Mouse (Mus musculus): ENCODE measurements at regions not wholly inside any gene's neighbourhood (a gene's known extent, or its start where the extent isn't known, plus 50 kb on each side); places are given as distances from the start of the nearest gene placed in this dataset.

- TF ChIP-seq POLR2A (IDR thresholded peaks at IDR 0.05; ENCODE audit: low read depth, low read length) (no peak), CTCF (conservative IDR thresholded peaks at IDR 0.05; ENCODE audit: insufficient read depth, insufficient read length, low read depth, low read length) (no peak)
- Histone ChIP-seq H3K27me3 (replicated peaks; ENCODE audit: control insufficient read depth, insufficient read depth, low read length) (no peaks in the 10 kb centered on the region), H3K36me3 (ENCODE audit: control insufficient read depth, insufficient read depth, low read length) (no peaks in the 10 kb centered on the region), H3K27ac (ENCODE audit: insufficient read depth, low read depth, low read length) (no peak overlapping the region), H3K4me3 (ENCODE audit: insufficient read depth, low read depth, low read length) (no peak overlapping the region), H3K4me1 (ENCODE audit: control insufficient read depth, insufficient read depth, low read length) (no peaks in the 10 kb centered on the region)
- no peak for DNase-seq
Observed at GRCm38 (mm10) chr1:92386752-92387151, 86.9 kb downstream of the Ndufa10 start.

- Histone ChIP-seq H3K4me3 (ENCODE audit: insufficient read depth, low read depth, low read length) (no peak overlapping the region), H3K4me1 (ENCODE audit: control insufficient read depth, insufficient read depth, low read length) (no peaks in the 10 kb centered on the region), H3K27me3 (replicated peaks; ENCODE audit: control insufficient read depth, insufficient read depth, low read length) (no peaks in the 10 kb centered on the region), H3K36me3 (ENCODE audit: control insufficient read depth, insufficient read depth, low read length) (no peaks in the 10 kb centered on the region), H3K27ac (ENCODE audit: insufficient read depth, low read depth, low read length) (no peak overlapping the region)
- no peak for DNase-seq
- TF ChIP-seq CTCF (conservative IDR thresholded peaks at IDR 0.05; ENCODE audit: insufficient read depth, insufficient read length, low read depth, low read length): no peak
- no peak for TF ChIP-seq POLR2A (IDR thresholded peaks at IDR 0.05; ENCODE audit: low read depth, low read length)
Observed at GRCm38 (mm10) chr1:92384945-92385344, 88.7 kb downstream of the Ndufa10 start.

- H3K4me3 ChIP-seq (ENCODE audit: insufficient read depth, low read depth, low read length): no peak overlapping the region
- no peaks in the 10 kb centered on the region for H3K27me3 ChIP-seq (replicated peaks; ENCODE audit: control insufficient read depth, insufficient read depth, low read length)
- no peak for DNase-seq
- H3K4me1 ChIP-seq (ENCODE audit: control insufficient read depth, insufficient read depth, low read length): no peaks in the 10 kb centered on the region
- no peaks in the 10 kb centered on the region for H3K36me3 ChIP-seq (ENCODE audit: control insufficient read depth, insufficient read depth, low read length)
- WGBS: 77% methylated on average over 4 of the region's 4 CpGs
- no peak for TF ChIP-seq POLR2A (IDR thresholded peaks at IDR 0.05; ENCODE audit: low read depth, low read length)
- no peak for TF ChIP-seq CTCF (conservative IDR thresholded peaks at IDR 0.05; ENCODE audit: insufficient read depth, insufficient read length, low read depth, low read length)
- no peak overlapping the region for H3K27ac ChIP-seq (ENCODE audit: insufficient read depth, low read depth, low read length)
Observed at GRCm38 (mm10) chr1:92383749-92384148, 89.9 kb downstream of the Ndufa10 start.

DNA sequence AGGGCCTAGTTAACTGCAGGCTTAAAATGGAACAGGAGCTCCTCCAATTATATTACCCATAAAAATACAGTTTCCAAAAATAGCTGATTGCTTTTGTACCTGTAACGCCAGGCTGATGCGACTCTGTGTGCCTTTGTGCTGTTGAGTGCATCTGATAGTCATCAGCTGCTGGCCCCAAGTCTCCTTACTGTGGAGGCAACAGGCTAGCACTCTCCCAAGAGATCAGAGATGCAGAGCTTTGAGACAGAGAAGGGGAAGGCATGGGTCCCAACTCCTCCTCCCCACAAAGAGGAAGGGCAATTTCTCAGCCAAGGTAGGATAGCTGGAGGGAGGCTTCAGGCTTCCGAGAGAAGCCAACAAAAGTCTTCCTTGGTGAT, 94.2 kb downstream of the Ndufa10 start:
- Histone ChIP-seq H3K27me3 (replicated peaks; ENCODE audit: control insufficient read depth, insufficient read depth, low read length) (no peaks in the 10 kb centered on the region), H3K4me3 (ENCODE audit: insufficient read depth, low read depth, low read length) (no peak overlapping the region), H3K4me1 (ENCODE audit: control insufficient read depth, insufficient read depth, low read length) (no peaks in the 10 kb centered on the region), H3K27ac (ENCODE audit: insufficient read depth, low read depth, low read length) (no peak overlapping the region), H3K36me3 (ENCODE audit: control insufficient read depth, insufficient read depth, low read length) (no peaks in the 10 kb centered on the region)
- DNase-seq: no peak
- 43% methylated on average over 3 of the region's 3 CpGs for WGBS
- TF ChIP-seq POLR2A (IDR thresholded peaks at IDR 0.05; ENCODE audit: low read depth, low read length): no peak
- TF ChIP-seq CTCF (conservative IDR thresholded peaks at IDR 0.05; ENCODE audit: insufficient read depth, insufficient read length, low read depth, low read length): no peak

DNA sequence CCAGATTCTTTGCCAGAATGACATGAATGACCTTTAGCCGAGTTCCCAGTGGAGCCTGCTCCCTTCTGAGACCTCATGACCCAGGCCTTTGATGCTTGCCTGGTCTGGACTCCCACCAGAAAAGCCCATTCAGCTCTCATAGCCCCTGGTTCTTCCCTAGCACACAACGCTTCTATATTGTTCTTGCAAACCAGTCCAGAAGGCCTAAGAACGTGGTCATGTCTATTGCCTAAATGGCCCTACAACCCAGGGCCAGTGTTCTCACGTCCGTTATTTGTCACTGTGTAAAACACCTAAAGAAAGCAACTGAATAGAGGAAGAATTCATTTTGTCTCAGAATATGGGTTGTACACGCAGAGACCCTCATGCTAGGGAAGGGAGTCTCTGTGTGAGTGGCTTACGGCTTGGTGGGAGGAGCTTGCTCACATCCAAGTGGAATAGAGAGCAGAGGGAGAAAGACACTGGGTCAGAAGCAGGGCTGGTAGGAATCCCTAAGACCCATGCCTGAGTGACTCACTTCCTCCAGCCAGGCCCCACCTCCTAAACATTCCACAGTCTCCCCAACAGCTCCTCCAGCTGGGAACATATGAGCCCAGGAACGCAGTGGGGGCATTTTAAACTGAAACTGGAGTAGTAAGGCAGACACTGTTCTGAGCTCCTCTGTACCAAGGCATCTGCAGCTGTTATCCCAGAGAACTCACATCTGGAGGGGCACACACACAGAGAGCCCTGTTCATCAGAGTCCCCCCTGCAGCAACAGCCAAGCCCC, 94.7 kb downstream of the Ndufa10 start:
- H3K4me3 ChIP-seq (ENCODE audit: insufficient read depth, low read depth, low read length): no peak overlapping the region
- DNase-seq: peak; percentile 30
- no peaks in the 10 kb centered on the region for H3K27me3 ChIP-seq (replicated peaks; ENCODE audit: control insufficient read depth, insufficient read depth, low read length)
- TF ChIP-seq POLR2A (IDR thresholded peaks at IDR 0.05; ENCODE audit: low read depth, low read length) (no peak), CTCF (conservative IDR thresholded peaks at IDR 0.05; ENCODE audit: insufficient read depth, insufficient read length, low read depth, low read length) (no peak)
- WGBS: 65% methylated on average over 8 of the region's 8 CpGs
- no peaks in the 10 kb centered on the region for H3K36me3 ChIP-seq (ENCODE audit: control insufficient read depth, insufficient read depth, low read length)
- H3K27ac ChIP-seq (ENCODE audit: insufficient read depth, low read depth, low read length): no peak overlapping the region
- no peaks in the 10 kb centered on the region for H3K4me1 ChIP-seq (ENCODE audit: control insufficient read depth, insufficient read depth, low read length)

DNA sequence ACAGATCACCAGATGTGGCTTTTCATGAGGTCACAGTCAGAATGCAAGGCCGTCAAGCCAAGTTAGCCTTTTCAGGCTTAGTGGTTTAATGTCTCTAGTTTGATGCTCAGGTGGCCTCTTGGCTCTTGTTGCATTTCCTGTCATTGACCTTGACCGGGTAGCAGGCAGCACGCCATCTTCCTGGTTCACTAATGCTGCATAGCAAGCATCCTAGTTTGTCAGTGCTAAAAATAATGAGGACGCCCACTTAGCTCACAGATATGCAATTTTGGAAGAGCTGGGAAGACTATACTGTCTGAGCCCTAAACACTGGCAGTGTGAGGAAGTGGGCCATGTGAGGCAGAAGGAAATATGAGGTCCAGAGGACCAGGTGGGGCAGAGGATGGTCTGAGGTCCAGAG, 97.2 kb downstream of the Ndufa10 start:
- Histone ChIP-seq H3K4me3 (ENCODE audit: insufficient read depth, low read depth, low read length) (no peak overlapping the region), H3K4me1 (ENCODE audit: control insufficient read depth, insufficient read depth, low read length) (no peaks in the 10 kb centered on the region), H3K27me3 (replicated peaks; ENCODE audit: control insufficient read depth, insufficient read depth, low read length) (no peaks in the 10 kb centered on the region), H3K27ac (ENCODE audit: insufficient read depth, low read depth, low read length) (no peak overlapping the region), H3K36me3 (ENCODE audit: control insufficient read depth, insufficient read depth, low read length) (no peaks in the 10 kb centered on the region)
- TF ChIP-seq CTCF (conservative IDR thresholded peaks at IDR 0.05; ENCODE audit: insufficient read depth, insufficient read length, low read depth, low read length): no peak
- WGBS: 28% methylated on average over 4 of the region's 4 CpGs
- DNase-seq: peak; percentile 33

- no peak overlapping the region for H3K27ac ChIP-seq (ENCODE audit: insufficient read depth, low read depth, low read length)
- H3K36me3 ChIP-seq (ENCODE audit: control insufficient read depth, insufficient read depth, low read length): no peaks in the 10 kb centered on the region
- no peaks in the 10 kb centered on the region for H3K27me3 ChIP-seq (replicated peaks; ENCODE audit: control insufficient read depth, insufficient read depth, low read length)
- WGBS: 65% methylated on average over 5 of the region's 5 CpGs
- H3K4me1 ChIP-seq (ENCODE audit: control insufficient read depth, insufficient read depth, low read length): no peaks in the 10 kb centered on the region
- no peak overlapping the region for H3K4me3 ChIP-seq (ENCODE audit: insufficient read depth, low read depth, low read length)
- no peak for TF ChIP-seq POLR2A (IDR thresholded peaks at IDR 0.05; ENCODE audit: low read depth, low read length)
- no peak for TF ChIP-seq CTCF (conservative IDR thresholded peaks at IDR 0.05; ENCODE audit: insufficient read depth, insufficient read length, low read depth, low read length)
- DNase-seq: no peak
Observed at GRCm38 (mm10) chr1:92372222-92372990, 101.3 kb downstream of the Ndufa10 start.
